Mouse (Mus musculus): Measurements from ENCODE around the gene Atp10a.
"Not testable (repeated sequence)": the region's sequence is repeated elsewhere in the genome, so short reads cannot be mapped to it uniquely, and the experiment has no call there.

Atp10a gene

GRCm38 (mm10) chr7:58786986-58787385 lies 131.0 kb downstream of the Atp10a start:
- DNase-seq (ENCODE audit: low read depth, low spot score): no peak

- no peak for DNase-seq (ENCODE audit: low read depth, low spot score)
These were observed 131.6 kb downstream of the Atp10a start for GRCm38 (mm10) chr7:58787585-58787984.

DNA sequence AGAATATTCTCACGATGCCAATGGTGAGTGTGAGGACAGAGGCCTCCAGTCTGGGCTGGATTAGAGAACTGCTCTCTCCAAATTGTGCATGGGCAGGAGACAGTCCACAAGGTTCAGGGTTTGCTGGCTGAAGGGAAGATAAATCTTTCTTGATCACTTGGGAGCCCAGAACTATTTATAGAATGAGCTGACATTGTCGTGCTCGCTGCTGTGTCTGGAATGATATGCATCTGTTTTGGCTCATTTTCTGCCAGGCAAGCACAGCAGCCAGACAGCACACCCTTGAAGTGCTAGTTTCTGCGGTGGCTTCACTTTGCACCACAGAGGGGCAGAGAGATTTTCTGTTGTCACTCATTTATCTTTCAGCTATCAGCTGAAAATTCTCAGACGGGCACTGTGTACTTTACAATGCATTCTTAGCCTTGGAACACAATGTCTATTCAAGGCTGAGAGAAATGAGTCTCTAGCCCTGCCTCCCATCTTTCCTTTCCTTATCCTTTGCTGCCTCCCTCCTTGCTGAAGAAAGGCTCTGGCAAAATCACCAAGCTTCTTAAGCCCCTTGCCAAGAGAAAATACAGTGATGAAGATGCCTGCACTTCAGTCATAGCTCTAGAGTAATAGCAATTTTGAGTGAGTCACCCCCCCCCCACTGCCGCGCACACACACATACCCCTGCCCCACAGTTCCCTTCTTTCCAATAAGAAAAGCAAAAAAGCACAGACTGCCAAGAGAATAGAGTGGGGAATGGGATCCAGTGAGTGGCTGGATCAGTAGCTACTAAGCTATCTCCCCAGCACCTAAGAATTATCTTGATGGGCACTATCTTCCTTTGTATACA lies 132.7 kb downstream of the Atp10a start:
- peak; percentile 64 for DNase-seq (ENCODE audit: low read depth, low spot score)

DNA sequence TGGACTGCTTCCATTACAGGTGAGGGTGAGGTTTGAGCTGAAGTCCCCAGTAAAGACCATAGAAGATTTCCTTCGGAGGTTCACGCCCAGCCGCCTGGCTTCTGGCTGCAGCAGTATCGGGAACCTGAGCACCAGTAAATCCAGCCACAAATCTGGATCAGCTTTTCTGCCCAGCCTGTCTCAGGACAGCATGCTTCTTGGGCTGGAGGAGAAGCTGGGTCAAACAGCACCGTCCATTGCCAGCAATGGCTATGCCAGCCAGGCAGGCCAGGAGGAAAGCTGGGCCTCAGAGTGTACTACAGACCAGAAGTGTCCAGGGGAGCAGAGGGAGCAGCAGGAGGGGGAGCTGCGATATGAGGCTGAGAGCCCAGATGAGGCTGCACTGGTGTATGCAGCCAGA lies 141.3 kb downstream of the Atp10a start:
- no peak for DNase-seq (ENCODE audit: low read depth, low spot score)

GRCm38 (mm10) chr7:58800916-58801315 lies 144.9 kb downstream of the Atp10a start:
- DNase-seq (ENCODE audit: low read depth, low spot score): peak; percentile 74

DNA sequence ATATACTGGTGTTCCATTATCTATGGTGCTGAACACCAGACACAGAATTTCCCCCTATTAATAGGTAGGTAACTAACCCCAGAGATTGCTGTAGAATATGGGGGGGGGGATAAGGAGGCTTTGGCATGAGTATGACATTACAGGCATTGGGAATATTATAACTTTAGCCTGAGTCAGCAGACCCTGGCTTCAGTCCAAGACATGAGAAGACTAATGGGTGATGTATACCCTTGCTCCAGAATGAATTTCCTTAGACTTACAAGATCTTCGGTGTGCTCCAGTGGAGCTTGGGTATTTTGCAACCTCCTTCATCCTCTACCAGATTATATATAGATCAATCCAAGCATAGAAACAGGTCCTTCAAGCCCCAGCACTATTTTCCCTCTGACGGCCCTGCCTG lies 145.8 kb downstream of the Atp10a start:
- DNase-seq (ENCODE audit: low read depth, low spot score): no peak

DNA sequence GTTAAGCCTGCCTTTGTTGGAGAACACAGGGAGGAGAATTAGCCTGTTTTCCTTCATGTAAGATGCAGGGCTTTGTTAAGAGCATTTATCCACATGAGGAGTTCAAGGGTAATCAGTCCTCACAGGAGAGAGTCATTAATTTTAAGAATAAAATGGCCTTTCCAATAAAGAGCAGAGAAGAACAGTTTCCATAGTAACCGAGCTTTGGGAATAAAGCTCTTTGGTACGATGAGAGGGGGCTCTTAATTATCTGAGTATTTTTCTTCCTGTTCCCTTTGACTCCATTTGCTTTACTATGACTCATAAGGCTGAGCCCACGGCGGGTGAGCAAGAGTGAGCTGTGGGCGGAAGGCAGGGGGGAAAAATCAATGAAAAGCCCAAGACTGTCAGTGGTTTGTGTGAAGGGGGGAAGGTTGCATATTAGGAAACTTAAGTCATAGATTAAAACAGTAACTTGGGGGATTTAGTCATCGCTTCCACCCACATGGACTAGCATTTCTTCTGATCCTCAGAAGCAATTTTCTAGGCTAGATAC lies 166.2 kb downstream of the Atp10a start:
- DNase-seq (ENCODE audit: low read depth, low spot score): peak; percentile 91

DNA sequence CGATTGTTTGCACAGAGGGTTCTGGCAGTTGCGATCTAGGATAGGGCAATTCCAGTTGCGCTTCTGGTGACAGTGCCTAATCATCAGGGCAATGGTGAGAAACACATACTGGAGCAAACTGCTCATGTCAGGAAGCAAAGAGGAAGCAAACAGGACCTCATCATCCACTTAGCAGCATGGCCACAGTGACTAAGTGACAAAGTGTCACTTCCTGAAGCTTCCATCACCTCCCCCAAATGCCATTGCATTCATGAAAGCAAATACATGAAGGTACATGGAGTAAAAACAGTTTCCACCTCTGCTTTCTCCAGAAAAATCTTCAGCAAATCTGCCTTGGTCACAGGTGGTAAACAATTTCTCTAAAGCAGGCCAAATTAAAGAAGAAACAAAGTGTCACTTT lies 168.7 kb downstream of the Atp10a start:
- DNase-seq (ENCODE audit: low read depth, low spot score): no peak

GRCm38 (mm10) chr7:58829111-58829510 lies 173.1 kb downstream of the Atp10a start:
- DNase-seq (ENCODE audit: low read depth, low spot score): no peak

- not testable (repeated sequence) for DNase-seq (ENCODE audit: low read depth, low spot score)
These were observed 181.1 kb downstream of the Atp10a start for GRCm38 (mm10) chr7:58836855-58837606.

DNA sequence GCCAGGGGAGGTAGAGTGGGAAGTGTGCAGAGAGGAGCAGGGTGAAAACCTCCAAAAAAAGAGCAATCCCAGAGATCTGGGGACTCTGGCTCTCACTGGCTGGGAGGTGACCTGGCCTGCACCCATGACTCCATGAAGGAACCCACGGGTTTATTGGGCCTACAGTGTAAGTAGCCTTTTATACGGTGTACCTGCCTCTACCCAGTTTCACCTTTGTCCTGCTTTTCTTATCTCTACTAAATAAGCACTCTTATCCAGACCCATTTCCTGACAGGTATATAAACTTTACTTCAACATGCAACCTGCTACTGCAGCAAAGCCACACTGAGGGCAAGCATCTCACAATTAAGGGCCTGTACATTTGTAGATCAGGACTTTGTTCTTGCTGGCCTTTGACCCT lies 184.4 kb downstream of the Atp10a start:
- no peak for DNase-seq (ENCODE audit: low read depth, low spot score)

DNA sequence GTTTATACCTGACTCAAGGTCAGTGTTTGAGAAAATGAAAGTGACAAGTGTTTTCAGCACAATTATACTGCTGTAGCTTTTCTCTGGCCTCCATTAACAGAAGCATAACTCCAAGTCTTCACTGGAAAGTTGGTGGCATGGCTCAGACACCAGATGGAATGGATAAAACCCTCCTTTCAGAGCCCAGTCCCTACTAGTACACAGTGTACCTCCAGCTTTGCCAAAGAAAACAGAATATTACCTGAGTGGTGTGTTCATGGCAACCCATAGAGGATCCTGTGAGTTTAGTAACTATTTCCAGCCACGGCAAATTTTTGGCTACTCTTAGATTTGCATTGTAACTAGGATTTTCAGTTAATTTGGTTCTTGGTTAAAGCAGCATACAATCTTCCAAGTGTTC lies 185.1 kb downstream of the Atp10a start:
- DNase-seq (ENCODE audit: low read depth, low spot score): no peak

DNA sequence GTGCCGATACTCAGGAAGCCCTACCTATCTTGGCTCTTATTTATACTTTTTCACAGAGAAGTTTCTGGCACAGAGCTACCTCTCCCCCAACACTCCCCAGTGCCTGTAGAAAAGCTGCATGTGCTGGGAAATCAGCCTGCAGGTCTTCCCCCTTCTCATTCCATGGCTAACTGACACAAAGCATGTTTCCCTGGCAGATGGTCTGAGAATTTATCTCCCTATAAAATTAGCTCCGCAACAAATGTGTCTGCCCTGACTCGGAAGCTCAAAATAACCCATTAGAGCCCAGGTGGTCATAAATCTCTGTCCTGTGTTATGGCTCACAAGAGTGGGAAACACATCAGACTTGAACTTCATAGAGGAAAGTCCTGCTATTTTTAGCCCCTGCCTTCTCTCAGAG lies 186.9 kb downstream of the Atp10a start:
- DNase-seq (ENCODE audit: low read depth, low spot score): peak; percentile 89

DNA sequence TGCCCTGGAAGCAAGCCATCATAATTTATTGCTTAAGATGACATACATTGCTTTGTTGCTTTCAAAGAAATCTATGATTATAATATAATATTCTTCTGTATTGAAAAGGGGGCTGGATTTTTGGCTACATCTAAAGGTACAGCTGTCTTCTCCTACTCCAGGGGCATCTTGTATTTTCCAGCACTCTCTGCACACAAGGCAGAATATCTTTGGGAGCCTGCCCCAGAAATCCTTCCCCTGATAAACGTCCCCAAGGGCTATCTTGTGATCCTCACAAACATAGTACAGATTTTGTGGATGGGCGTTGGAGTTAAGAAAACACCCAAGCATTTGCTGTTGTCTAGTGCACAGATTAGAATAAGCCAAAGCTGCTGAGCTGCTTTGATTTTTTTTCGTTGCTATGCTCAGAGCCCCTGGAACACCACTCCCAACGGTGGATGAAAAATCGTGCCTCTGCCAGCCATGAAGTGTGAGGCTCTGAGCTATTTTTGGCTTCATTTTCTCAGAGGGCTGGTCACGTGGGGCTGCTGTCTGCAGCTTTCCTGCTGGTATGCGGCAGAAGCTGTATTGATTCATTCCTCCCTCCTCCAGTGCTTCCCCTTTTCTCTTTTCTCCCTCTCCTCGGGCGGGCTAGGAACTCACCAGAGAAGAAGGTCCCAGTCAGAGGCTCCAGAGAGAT lies 187.9 kb downstream of the Atp10a start:
- peak; percentile 99 for DNase-seq (ENCODE audit: low read depth, low spot score)

GRCm38 (mm10) chr7:58844449-58844848 lies 188.5 kb downstream of the Atp10a start:
- DNase-seq (ENCODE audit: low read depth, low spot score): no peak

DNA sequence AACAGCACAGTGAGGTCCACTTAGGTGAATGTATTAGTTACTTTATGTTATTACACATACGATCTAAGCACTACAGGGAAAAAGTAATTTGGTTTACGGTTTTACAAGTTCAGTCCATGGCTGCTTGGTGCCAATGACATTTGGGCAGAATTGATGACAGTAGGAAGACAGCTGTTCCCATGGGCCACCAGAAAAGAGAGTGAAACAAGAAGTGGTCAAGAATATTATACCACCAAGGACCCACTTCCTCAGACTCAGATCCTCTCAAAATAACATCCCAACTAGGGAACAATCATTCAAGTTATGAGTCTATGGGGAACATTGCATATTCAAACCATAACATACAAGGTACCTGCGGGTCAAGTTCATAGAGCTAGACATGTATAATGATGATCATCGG lies 203.0 kb downstream of the Atp10a start:
- DNase-seq (ENCODE audit: low read depth, low spot score): no peak

DNA sequence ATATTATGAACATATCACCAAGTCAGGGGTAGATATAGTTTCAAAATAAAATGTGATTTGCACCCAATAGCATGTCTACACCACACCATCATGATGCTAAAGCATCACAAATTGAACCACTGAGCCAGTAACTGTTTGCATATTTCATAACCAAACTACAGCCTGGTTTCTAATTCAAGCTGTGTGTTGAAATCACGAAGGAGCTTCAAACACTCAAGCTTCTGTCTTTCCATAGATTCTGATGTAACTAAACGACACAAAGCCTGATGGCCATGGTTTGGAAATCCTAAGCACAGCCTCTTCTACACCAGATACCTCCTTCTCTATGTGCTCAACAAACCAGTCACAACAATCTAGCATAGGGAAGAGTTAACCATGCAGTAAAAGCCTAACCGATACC lies 207.2 kb downstream of the Atp10a start:
- no peak for DNase-seq (ENCODE audit: low read depth, low spot score)

DNA sequence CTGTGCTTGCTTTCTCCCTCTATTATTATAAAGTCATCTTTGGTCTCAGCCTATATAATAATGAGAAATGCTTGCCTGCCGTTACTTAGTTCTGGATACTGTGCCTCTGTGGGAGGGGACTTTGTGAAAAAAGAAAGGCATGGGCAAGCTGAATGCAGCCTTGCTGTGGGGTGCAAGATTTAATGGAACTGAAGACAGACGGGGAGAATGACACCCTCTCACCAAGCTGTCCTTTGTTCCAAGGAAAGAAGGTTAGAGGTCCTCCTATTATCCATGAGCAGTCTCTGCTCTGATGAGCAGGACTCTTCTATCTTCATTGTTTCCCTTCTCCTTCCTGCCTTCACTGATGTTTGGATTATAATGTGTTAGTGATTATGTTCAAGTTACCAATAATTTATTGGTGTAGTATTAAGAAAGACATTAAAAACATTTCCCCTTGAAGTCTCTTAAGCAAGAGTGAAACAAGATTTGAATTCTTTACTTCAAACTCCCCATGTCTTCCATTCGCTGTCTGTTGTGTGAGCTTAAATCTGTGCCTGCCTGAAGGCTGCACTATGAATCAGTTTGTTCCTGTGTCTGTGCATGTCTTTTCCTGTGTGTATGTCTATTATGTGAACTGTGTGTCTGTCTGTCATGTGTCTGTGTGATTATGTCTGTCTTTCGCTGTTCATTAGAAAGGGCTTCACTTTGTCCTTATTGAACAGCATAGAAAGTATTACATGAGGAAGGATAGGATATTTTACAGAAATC lies 211.1 kb downstream of the Atp10a start:
- no peak for DNase-seq (ENCODE audit: low read depth, low spot score)

DNA sequence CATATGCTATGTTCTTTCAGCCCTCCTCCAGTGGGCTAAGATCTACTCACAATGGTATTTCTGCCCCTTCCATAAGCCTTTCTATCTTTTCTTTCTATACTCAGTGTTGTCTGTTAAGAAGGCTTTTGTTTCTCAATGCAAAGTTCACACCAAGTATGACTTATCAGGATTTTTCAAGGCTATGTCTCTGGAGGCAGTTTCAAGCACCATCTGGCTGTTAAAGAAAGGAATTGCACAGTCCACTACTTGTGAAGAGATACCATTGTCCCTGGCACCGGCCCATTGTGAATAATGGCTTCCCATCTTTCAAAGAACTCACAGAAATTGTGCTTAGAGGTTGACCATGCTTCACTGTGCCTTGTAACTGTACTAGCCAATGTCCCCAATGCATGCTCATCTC lies 214.7 kb downstream of the Atp10a start:
- peak; percentile 20 for DNase-seq (ENCODE audit: low read depth, low spot score)

GRCm38 (mm10) chr7:58873676-58874075 lies 217.7 kb downstream of the Atp10a start:
- DNase-seq (ENCODE audit: low read depth, low spot score): no peak

Data from brain, adult 2 months (tissue).